Mouse (Mus musculus) liver, embryonic 14.5 days (tissue): ENCODE data around the gene Tpm1.
A peak's percentile ranks its signal among the peaks of the same experiment; 100 is the strongest.

Experiments
- CTCF ChIP-seq: IDR thresholded peaks from 2 replicates; pipeline ENCODE4 v1.5.1; 2016; ENCODE audit warnings: antibody characterized with exemption, low read depth, control low read depth
- EP300 ChIP-seq: IDR thresholded peaks from 2 replicates; pipeline ENCODE4 v1.6.1; 2016; ENCODE audit warnings: antibody characterized with exemption, low read depth

DNA sequence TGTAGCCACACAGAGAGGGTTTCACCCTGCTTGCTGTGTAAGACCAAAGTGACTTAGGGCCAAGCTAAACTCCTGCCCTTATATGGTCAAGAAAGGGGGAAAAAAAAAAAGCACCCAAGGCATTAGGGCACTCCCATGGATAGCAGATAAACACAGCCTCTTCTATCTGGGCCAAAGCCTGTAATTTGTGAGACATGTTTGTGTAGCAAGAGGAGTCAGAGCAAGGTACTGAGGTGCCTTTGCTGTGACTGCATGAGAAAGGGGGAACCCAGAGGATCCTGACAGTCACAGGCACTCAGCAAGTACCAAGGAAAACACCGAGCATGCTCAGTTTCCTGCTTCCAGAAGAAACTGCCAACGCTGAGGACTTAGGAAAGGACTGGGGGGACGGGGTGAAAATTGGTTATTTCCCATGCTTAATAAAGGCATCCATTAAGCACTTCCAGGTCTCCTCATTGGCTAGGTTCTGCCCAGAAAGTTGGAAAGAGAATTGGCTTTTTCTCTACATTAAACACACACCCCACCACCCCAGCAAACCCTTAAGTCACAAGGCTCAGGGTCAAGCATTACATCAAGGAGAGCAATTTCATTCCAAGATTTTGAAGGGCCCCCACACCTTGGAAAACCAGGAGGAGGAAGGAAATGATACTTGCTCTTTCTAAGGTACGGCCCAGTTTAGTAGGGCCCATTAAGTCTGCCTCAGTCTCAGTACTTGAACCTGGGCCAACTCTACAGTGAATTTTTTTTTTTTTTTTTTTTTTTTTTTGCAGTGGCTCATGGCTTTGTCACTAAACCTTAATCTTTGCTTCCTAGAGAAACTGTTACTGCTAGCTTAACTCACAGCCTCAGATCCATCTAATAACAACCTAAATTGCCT, 8.0 kb downstream of the Tpm1 start:
- TF ChIP-seq CTCF (no peak), EP300 (peak; percentile 33; the same call in 1 of the 2 replicates)
